Mouse (Mus musculus) ES-CJ7 (cell line): ENCODE measurements around the gene Tmem203.
"Not testable (repeated sequence)": the region's sequence is repeated elsewhere in the genome, so short reads cannot be mapped to it uniquely, and the experiment has no call there.

Source experiments
- DNase-seq: peaks from one replicate; pipeline ENCODE4 v3.0.0; 2011; ENCODE audit warnings: low read depth, low spot score

Gene Tmem203

GRCm38 (mm10) chr2:25234050-25234449 is 21.2 kb upstream of the Tmem203 start, which contains the start of gene Slc34a3:
Gene Slc34a3, minus strand, starts transcription at chr2:25234364.
- no peak for DNase-seq

GRCm38 (mm10) chr2:25234551-25235220 is 20.6 kb upstream of the Tmem203 start:
- no peak for DNase-seq

- no peak for DNase-seq
Observed at GRCm38 (mm10) chr2:25236614-25237013, 18.6 kb upstream of the Tmem203 start, which contains the start of gene Rnf224. Gene Rnf224, minus strand, starts transcription at chr2:25236787.

- no peak for DNase-seq
Observed at GRCm38 (mm10) chr2:25237522-25237921, 17.7 kb upstream of the Tmem203 start.

GRCm38 (mm10) chr2:25238106-25238505 is 17.1 kb upstream of the Tmem203 start:
- DNase-seq = no peak

- DNase-seq = no peak
Observed at GRCm38 (mm10) chr2:25239766-25240165, 15.5 kb upstream of the Tmem203 start.

- no peak for DNase-seq
Observed at GRCm38 (mm10) chr2:25240310-25240709, 14.9 kb upstream of the Tmem203 start.

GRCm38 (mm10) chr2:25240723-25241437 is 14.4 kb upstream of the Tmem203 start:
- peak; percentile 97 for DNase-seq

GRCm38 (mm10) chr2:25241438-25241775 is 13.8 kb upstream of the Tmem203 start:
- peak; percentile 47 for DNase-seq

- DNase-seq = no peak
Observed at GRCm38 (mm10) chr2:25242101-25242506, 13.1 kb upstream of the Tmem203 start, which contains the start of the genes Rnf208 and Cysrt1. Gene Rnf208, plus strand, starts transcription at chr2:25242255. Gene Cysrt1, minus strand, starts transcription at chr2:25242452.

- DNase-seq = no peak
Observed at GRCm38 (mm10) chr2:25243342-25243741, 11.9 kb upstream of the Tmem203 start.

- no peak for DNase-seq
Observed at GRCm38 (mm10) chr2:25244144-25244543, 11.1 kb upstream of the Tmem203 start.

- no peak for DNase-seq
Observed at GRCm38 (mm10) chr2:25246183-25247072, 8.8 kb upstream of the Tmem203 start, which contains the start of gene AL732309.1. Gene AL732309.1, minus strand, starts transcription at chr2:25246863.

- peak; percentile 44 for DNase-seq
Observed at GRCm38 (mm10) chr2:25252331-25252730, 2.9 kb upstream of the Tmem203 start.

- DNase-seq = peak; percentile 84
Observed at GRCm38 (mm10) chr2:25256443-25257109, 1.3 kb downstream of the Tmem203 start.

GRCm38 (mm10) chr2:25257250-25257649 is 2.0 kb downstream of the Tmem203 start:
- not testable (repeated sequence) for DNase-seq

- DNase-seq = peak; percentile 67
Observed at GRCm38 (mm10) chr2:25258887-25259286, 3.6 kb downstream of the Tmem203 start.

GRCm38 (mm10) chr2:25261870-25262269 is 6.6 kb downstream of the Tmem203 start:
- peak; percentile 45 for DNase-seq

- peak; percentile 99 for DNase-seq
Observed at GRCm38 (mm10) chr2:25262291-25262767, 7.1 kb downstream of the Tmem203 start, which contains the start of gene Tprn. Gene Tprn, plus strand, starts transcription at chr2:25262618.

GRCm38 (mm10) chr2:25262795-25263622 is 7.8 kb downstream of the Tmem203 start:
- peak; percentile 55 for DNase-seq
